Mouse (Mus musculus) layer of hippocampus, adult 9-11 months (tissue): ENCODE measurements at regions not wholly inside any gene's neighbourhood (a gene's known extent, or its start where the extent isn't known, plus 50 kb on each side); places are given as distances from the start of the nearest gene placed in this dataset.
"Not testable (repeated sequence)": the region's sequence is repeated elsewhere in the genome, so short reads cannot be mapped to it uniquely, and the experiment has no call there.

ENCODE experiments used
- DNase-seq: peaks from one replicate; pipeline ENCODE4 v3.0.0; 2022

GRCm38 (mm10) chr1:181262496-181262895 is 50.7 kb upstream of the Wdr26 start:
- no peak for DNase-seq

GRCm38 (mm10) chr1:181263216-181263615 is 51.4 kb upstream of the Wdr26 start:
- DNase-seq: no peak

- not testable (repeated sequence) for DNase-seq
Measured at GRCm38 (mm10) chr1:181270469-181270868, 58.7 kb upstream of the Wdr26 start.

- no peak for DNase-seq
Measured at GRCm38 (mm10) chr1:181271164-181271563, 59.4 kb upstream of the Wdr26 start.

GRCm38 (mm10) chr1:181271821-181272220 is 60.0 kb upstream of the Wdr26 start:
- DNase-seq: no peak

GRCm38 (mm10) chr1:181272622-181273296 is 61.0 kb upstream of the Wdr26 start:
- peak; percentile 65 for DNase-seq

GRCm38 (mm10) chr1:181273540-181274204 is 61.9 kb upstream of the Wdr26 start:
- no peak for DNase-seq

GRCm38 (mm10) chr1:181280826-181281225 is 69.0 kb upstream of the Wdr26 start:
- no peak for DNase-seq

- DNase-seq: not testable (repeated sequence)
Measured at GRCm38 (mm10) chr1:181282986-181283385, 69.4 kb upstream of the Cnih3 start.

- DNase-seq: not testable (repeated sequence)
Measured at GRCm38 (mm10) chr1:181283539-181283938, 68.9 kb upstream of the Cnih3 start.

- DNase-seq: no peak
Measured at GRCm38 (mm10) chr1:181284301-181285197, 67.9 kb upstream of the Cnih3 start.

GRCm38 (mm10) chr1:181285600-181285999 is 66.8 kb upstream of the Cnih3 start:
- peak; percentile 47 for DNase-seq

- DNase-seq: no peak
Measured at GRCm38 (mm10) chr1:181286146-181286545, 66.3 kb upstream of the Cnih3 start.

- no peak for DNase-seq
Measured at GRCm38 (mm10) chr1:181287166-181287565, 65.3 kb upstream of the Cnih3 start.

GRCm38 (mm10) chr1:181289385-181290035 is 62.9 kb upstream of the Cnih3 start:
- DNase-seq: no peak

- DNase-seq: peak; percentile 55
Measured at GRCm38 (mm10) chr1:181291202-181291601, 61.2 kb upstream of the Cnih3 start.

GRCm38 (mm10) chr1:181291966-181292365 is 60.5 kb upstream of the Cnih3 start:
- no peak for DNase-seq

GRCm38 (mm10) chr1:181293079-181293865 is 59.2 kb upstream of the Cnih3 start:
- DNase-seq: no peak

- DNase-seq: no peak
Measured at GRCm38 (mm10) chr1:181295651-181296050, 56.8 kb upstream of the Cnih3 start.

- no peak for DNase-seq
Measured at GRCm38 (mm10) chr1:181298063-181298462, 54.4 kb upstream of the Cnih3 start.

- no peak for DNase-seq
Measured at GRCm38 (mm10) chr1:181299075-181299665, 53.3 kb upstream of the Cnih3 start.

GRCm38 (mm10) chr1:181299826-181300225 is 52.6 kb upstream of the Cnih3 start:
- DNase-seq: no peak
